Mouse (Mus musculus) testis, postnatal 10 days (tissue): ENCODE results near the gene Sh2b2.

Experiments used
- DNase-seq: peaks from one replicate; pipeline ENCODE4 v3.0.0; 2021; ENCODE audit warnings: low spot score

The Sh2b2 gene

DNA sequence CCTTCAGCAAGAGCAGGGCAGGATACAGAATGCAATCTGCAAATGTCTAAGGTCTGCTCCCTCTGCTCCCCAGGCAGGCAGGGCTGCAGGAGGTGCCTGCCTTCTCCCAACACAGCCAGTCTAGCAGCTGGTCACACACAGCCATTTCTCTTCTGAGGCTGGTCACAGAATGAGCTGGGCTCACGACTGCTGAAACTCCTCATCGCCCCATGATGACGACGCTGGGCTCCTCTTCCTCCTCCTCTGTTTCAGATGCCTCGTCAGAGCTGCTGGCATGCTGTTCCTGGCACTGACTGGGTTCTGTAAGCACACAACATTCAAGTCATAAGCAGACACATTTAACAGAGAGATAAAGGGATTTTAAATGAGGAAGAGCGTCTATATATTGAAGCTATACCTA lies 65.2 kb downstream of the Sh2b2 start:
- no peak for DNase-seq

DNA sequence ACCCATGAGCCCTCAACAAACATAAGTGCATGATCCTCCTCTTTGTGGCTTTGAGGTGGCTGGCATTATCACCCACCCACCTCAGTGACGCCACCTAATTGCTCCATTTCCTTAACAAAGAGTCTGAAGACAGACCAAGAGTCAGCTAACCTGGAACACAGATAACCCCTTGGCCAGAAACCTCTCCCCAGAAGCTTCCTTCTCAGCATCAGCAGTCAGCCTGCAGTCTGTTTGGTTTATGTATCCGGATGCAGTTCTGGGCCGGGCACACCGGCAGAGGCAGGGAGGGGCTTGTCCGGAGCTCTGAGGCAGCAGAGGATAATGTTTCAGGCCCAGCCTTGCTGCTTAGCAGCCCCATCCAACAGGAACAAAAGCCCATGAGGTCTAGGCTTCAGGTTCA lies 66.8 kb downstream of the Sh2b2 start:
- DNase-seq = no peak

DNA sequence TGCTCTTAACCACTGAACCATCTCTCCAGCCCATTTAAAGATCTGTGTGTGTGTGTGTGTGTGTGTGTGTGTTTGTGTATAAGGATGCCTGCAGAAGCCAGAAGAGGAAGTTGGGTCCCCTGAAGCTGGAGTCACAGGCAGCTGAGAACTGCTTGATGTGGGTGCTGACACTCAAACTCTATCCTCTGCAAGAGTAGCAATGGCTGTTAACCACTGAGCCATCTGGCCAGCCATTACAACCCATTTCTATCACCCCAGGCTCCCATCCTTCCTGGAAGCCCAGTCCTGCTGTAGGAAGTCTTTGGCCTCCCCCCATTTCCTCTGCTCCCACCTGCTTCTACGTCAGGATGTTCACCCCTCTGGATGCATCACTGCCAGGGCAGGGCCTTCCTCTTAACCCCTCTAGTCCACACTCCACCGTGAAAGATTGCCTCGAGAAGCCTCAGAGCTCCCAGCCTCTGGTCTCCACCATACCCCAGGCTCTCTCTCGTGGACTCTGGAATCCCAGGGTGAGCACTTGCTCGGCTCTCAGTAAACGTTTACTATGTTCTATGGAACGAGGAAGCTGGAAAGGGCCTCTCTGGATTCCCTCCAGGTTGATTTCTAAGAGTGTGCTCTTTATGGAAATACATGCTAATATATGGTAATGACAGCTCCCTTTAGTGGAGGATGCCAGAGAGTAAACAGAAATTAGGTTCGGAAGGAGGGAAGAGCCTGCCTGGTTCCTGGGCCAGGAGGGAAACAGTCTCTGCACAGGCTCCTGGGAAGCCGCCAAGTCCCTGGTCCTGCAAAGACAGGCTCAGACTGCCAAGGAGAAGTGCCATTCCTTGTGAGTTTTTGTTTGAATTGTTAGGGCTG lies 72.5 kb downstream of the Sh2b2 start:
- DNase-seq = peak; percentile 65

DNA sequence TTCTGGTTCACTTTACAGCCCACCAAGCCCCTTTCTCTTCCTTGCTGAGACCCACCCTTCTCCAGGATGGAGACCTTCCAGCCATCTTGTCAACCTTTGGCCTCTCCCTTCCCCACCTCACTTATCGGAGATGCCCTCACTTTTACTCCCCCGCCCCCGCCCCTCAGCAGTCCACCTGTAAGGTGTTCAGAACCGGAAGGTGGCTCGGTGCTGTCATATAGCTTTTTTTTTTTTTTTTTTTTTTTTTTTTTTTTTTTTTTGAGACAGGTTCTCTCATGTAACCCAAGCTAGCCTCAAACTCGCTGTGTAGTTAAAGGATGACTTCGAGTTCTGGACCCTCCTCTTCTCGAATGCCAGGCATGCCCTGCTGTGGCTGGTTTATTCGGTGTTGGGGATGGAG lies 73.4 kb downstream of the Sh2b2 start:
- no peak for DNase-seq

DNA sequence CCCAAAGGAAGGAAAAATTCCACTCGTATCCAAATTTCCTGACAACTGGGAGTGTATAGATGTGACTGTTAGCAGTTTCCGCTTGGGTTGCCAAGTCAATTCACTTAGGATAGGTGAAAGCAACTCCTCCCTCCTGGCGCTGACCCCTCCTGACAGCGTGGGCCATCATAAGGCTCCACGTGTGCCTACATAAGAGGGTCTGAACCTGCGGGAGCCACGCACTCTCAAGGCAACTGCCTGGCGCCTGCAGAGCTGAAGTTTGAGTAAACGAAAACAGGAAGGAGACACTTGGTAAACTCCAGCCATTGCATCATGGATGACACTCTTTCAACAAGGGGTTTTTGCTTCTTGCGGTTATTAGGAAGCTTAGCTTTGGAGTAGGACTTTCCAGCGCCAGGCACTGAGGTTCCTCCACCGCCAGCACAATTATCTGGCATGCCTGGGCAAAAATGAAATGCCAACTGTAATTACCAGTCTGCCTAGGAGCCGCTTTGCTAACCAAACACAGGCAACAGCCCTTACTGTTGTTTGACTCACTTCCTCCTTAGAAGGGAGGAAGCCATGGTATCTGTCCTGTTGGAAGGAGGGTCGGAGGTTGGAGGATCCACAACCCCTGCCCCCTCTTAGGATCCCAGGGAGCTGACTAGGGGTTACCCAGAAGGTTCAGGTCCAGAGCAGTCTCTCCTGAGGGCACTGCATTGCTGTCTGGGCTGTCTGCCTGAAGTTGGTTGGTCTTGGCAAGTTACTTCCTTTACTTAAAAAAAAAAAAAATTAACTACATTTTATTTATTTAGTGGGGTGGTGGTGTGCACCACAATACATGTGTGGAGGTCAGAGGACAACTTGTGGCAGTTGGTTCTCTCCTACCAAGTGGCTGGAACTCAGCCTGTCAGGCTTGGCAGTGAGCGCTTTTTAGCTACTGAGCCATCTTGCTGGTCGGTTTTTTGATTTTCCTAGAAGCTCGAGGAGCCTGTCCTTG lies 74.7 kb downstream of the Sh2b2 start:
- DNase-seq = no peak

DNA sequence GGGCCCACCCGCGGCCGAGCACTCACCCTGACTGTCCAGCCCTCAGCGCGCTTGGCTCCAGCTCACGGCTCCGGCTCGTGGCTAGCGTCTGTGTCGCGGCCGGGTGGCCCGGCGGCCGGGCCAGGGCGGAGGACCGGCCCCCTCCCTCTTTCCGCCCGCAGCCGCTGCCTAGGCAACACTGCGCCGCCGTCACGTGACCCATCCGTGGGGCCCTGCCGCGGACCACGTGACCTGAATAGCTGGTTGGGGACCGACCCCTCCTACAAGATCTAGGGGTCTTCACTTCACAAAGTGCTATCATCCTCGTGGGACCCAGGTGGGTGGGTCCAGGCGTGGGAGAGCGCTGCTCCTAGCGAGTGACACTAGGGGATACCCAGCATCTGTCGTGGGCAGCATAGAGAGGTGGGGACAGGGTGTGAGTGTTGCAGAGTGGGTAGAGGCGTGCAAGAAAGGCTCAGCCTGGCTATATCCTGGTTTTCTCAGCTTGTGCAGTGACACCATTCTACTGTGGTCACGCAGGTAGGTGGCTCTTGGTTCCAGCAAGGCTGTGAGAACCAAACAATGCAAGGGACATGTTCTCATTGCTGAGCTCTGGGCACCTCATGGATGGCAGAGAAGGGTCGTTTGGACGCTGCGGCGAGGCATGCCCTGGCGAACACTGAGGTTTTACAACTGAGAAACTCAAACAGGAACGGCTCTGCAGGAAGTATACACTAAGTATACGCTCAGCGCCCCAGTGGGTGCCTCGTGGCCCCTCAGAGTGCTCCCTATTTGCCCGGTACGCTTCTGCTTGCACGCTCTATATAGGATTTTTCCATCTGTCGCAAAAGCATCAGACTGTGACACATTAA lies 75.6 kb downstream of the Sh2b2 start, which contains the start of gene Orai2:
Gene Orai2, minus strand, starts transcription at position 202 of the 851 bp plus-strand sequence.
- DNase-seq = peak; percentile 87

DNA sequence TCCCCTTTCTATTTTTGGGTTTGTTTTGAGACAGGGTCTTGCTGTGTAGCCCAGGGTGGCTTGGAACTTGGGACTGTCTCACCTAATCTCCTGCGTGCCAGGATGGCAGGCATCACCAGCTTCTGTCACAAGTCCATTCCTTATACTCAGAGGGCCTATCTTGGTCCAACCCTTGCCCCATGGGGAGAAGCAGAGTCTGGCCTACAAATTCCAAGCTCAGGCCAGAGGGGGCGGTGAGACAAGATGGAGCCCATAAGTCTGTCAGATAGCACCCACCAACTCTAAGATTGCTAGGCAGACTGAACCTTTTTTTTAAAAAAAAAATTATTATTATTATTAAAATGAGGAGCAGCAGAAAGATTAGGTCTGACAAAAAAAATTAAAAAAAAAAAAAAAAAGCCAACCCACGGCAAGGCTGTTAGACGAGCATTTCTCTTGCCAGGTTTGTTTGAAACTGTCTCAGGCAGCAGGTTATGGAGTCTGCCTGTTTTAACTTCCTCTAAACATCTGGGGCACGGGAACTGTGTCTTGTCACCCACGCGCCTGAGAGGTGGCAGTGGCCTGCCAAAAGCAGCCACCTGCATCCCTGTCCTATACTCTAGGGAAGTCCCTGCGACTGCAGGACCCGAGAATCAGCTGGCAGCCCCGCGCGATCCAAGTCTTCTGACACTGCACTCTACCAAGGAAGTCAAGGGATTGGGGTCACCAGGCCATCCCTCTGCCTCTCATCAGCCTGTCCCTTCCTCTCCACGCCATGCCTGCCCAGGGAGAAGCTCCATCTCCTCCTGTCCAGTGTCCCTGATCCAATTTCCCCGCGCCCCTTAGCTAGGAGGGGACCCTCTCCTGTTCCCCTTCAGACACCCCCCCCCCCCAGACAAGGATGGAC lies 76.5 kb downstream of the Sh2b2 start:
- no peak for DNase-seq
